Mouse (Mus musculus): ENCODE data around the gene Zbtb37. TPM values are rescaled to one million over a fixed set of nuclear protein-coding genes. Genes with fewer than 3 reads are reported as not detected.
"Not testable (repeated sequence)": the region's sequence is repeated elsewhere in the genome, so short reads cannot be mapped to it uniquely, and the experiment has no call there.

Zbtb37 gene
- polyA plus RNA-seq, 1 experiment from 2014 or later: 8.3 TPM

DNA sequence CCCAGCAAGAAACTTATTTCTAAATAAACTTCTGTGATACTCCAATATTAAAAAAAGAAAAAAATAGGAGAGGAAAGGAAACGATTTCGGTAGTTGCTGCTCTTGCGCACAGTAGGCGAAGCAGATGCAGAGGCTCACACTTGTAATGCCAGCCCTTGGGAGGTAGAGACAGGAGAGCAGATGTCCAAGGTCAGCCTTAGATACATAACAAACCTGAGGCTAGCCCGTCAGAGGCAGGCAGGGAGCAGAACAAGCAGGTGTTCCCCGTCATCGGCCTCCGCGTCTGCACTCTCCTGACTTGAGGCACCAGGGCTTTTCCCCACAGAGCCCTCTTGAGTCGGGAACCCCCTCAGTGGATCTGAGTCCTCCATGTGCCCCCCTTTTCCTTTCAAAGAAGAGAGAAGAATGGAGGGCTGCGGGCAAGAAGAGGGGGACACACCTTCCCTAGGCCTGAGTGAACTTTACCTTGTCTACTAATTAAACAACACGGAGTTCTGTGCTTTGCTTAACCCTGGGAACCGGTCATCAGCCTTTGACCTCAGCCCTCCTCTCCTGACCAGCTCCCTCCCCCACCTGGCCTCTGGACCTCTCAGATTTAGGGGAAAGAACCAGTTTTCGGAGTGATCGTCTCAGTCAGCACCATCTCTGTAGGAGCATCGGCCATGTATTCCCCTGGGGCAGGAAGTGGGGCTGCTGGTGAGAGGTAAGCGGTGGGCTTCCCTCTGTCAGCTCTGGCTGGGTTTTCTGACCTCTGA lies 47.6 kb downstream of the Zbtb37 start:
- ATAC-seq (replicated peaks; ENCODE audit: low FRiP score): no peak
- H3K4me1 ChIP-seq: no peaks in the 10 kb centered on the region
- no peaks in the 10 kb centered on the region for H3K36me3 ChIP-seq
- H3K9me3 ChIP-seq (replicated peaks): no peaks in the 10 kb centered on the region
- H3K4me3 ChIP-seq (replicated peaks): no peak overlapping the region
- H3K9ac ChIP-seq: no peak overlapping the region
- no peak overlapping the region for H3K4me2 ChIP-seq
- no peaks in the 10 kb centered on the region for H3K27me3 ChIP-seq
- 75% methylated on average over 17 of the region's 17 CpGs for WGBS
- H3K27ac ChIP-seq: no peak overlapping the region

GRCm38 (mm10) chr1:160985477-160985876 lies 49.2 kb downstream of the Zbtb37 start:
- Histone ChIP-seq H3K27me3 (no peaks in the 10 kb centered on the region), H3K36me3 (no peaks in the 10 kb centered on the region), H3K9ac (no peak overlapping the region), H3K4me1 (peaks cover 8% of the 10 kb centered on the region), H3K9me3 (replicated peaks) (no peaks in the 10 kb centered on the region), H3K27ac (no peak overlapping the region), H3K4me2 (no peak overlapping the region), H3K4me3 (replicated peaks) (no peak overlapping the region)
- 74% methylated on average over 6 of the region's 6 CpGs for WGBS
- ATAC-seq (replicated peaks; ENCODE audit: low FRiP score): no peak

DNA sequence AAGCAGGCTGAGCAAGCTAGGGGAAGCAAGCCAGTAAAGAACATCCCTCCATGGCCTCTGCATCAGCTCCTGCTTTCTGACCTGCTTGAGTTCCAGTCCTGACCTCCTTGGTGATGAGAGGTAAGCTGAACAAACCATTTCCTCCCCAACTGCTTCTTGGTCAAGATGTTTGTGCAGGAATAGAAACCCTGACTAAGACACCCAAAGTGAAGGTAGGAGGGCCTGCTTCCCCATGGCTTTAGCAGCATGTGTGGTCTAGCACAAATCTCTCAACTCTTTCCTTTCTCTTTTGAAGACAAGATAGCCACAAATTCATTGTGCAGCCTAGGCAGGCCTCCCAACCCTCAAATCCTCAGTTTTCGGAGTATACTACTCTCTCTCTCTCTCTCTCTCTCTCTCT lies 49.9 kb downstream of the Zbtb37 start:
- not testable (repeated sequence) for H3K9ac ChIP-seq; H3K36me3 ChIP-seq; H3K27ac ChIP-seq; H3K4me3 ChIP-seq (replicated peaks); H3K27me3 ChIP-seq; ATAC-seq (replicated peaks; ENCODE audit: low FRiP score); H3K4me2 ChIP-seq; H3K9me3 ChIP-seq (replicated peaks)
- WGBS: 78% methylated on average over 1 of the region's 1 CpGs
- peaks cover 11% of the 10 kb centered on the region for H3K4me1 ChIP-seq

DNA sequence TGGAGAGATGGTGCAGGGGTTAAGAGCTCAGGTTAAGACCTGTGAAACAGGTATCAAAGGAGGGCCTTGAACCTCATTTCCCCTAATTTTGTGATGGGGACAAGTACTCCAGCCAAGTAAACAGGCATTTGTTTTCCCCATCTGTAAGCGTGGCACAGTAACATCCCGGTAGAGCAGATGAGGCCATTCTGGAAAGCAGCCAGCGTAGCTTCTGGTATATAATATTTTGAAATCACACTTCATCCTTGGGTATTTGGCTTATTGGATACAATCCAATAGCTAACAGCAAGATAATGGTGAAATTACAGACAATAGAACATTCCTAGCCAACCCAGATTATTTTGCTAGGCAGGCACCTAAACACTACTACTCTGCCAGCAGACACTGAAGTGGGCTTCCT lies 51.8 kb downstream of the Zbtb37 start:
- ATAC-seq (replicated peaks; ENCODE audit: low FRiP score): no peak
- H3K27me3 ChIP-seq: no peaks in the 10 kb centered on the region
- 94% methylated on average over 3 of the region's 3 CpGs for WGBS
- H3K36me3 ChIP-seq: no peaks in the 10 kb centered on the region
- H3K27ac ChIP-seq: no peak overlapping the region
- H3K9ac ChIP-seq: no peak overlapping the region
- H3K4me1 ChIP-seq: peaks cover 11% of the 10 kb centered on the region
- no peak overlapping the region for H3K4me2 ChIP-seq
- H3K9me3 ChIP-seq (replicated peaks): no peaks in the 10 kb centered on the region
- H3K4me3 ChIP-seq (replicated peaks): no peak overlapping the region

- H3K4me1 ChIP-seq: peaks cover 11% of the 10 kb centered on the region
- H3K9me3 ChIP-seq (replicated peaks): no peaks in the 10 kb centered on the region
- H3K4me2 ChIP-seq: no peak overlapping the region
- no peak overlapping the region for H3K9ac ChIP-seq
- H3K4me3 ChIP-seq (replicated peaks): no peak overlapping the region
- H3K27ac ChIP-seq: no peak overlapping the region
- 0 out of 2 replicates have a peak, but pooled peaks have one; percentile 28 for ATAC-seq (replicated peaks; ENCODE audit: low FRiP score)
- no peaks in the 10 kb centered on the region for H3K36me3 ChIP-seq
- no peaks in the 10 kb centered on the region for H3K27me3 ChIP-seq
- WGBS: 75% methylated on average over 4 of the region's 4 CpGs
These were observed 53.3 kb downstream of the Zbtb37 start for GRCm38 (mm10) chr1:160981337-160981736.

DNA sequence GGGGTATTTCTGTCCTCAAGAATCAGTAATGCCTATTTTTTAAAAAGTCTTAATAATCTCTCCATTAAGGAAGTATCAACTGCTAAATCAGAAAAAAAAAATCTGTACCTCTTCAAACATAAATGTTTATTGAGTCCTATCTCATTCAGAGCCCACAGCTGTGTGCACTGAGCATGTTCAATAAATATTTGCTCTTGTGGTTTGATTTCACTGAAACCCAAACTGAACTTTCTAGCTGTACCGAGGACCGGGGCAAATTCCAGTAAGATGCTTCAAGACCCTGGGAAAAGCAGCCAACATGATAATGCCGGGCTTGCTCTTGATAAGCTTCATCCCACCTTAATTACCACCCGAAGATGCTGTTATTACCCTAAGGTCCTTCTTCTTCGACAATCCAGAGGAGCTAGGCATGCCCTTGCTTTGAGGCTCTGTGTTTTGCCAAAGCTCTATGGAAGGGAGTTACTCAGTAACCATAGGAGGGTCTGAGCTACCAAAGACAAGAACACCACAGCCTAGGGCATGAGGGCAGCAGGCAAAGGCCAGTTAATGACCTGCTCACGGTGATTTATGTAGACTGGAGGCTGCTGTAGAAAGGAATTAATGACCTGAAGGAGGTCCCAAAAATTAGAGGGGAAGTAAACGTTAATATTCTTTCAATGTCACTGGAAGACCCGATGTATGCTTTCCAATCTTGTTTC lies 54.0 kb downstream of the Zbtb37 start:
- WGBS: 40% methylated on average over 8 of the region's 8 CpGs
- Histone ChIP-seq H3K27ac (no peak overlapping the region), H3K27me3 (no peaks in the 10 kb centered on the region), H3K4me3 (replicated peaks) (no peak overlapping the region), H3K9me3 (replicated peaks) (no peaks in the 10 kb centered on the region), H3K4me1 (peaks cover 11% of the 10 kb centered on the region), H3K36me3 (no peaks in the 10 kb centered on the region; the same call in 1 of the 2 replicates), H3K4me2 (no peak overlapping the region), H3K9ac (no peak overlapping the region)
- ATAC-seq (replicated peaks; ENCODE audit: low FRiP score): peak; percentile 79

- Histone ChIP-seq H3K4me2 (no peak overlapping the region), H3K9me3 (replicated peaks) (no peaks in the 10 kb centered on the region), H3K36me3 (peaks cover 4% of the 10 kb centered on the region; the same call in 1 of the 2 replicates), H3K9ac (no peak overlapping the region), H3K27me3 (no peaks in the 10 kb centered on the region), H3K27ac (no peak overlapping the region), H3K4me1 (peaks cover 11% of the 10 kb centered on the region), H3K4me3 (replicated peaks) (no peak overlapping the region)
- 60% methylated on average over 5 of the region's 5 CpGs for WGBS
- ATAC-seq (replicated peaks; ENCODE audit: low FRiP score): no peak
These were observed 54.6 kb downstream of the Zbtb37 start for GRCm38 (mm10) chr1:160980021-160980420.

GRCm38 (mm10) chr1:160978071-160978735 lies 56.4 kb downstream of the Zbtb37 start, which contains the start of gene Serpinc1:
Gene Serpinc1 (plus strand): TSS chr1:160978585.
- no peak for ATAC-seq (replicated peaks; ENCODE audit: low FRiP score)
- Histone ChIP-seq H3K4me1 (peaks cover 11% of the 10 kb centered on the region), H3K4me3 (replicated peaks) (no peak within 1 kb of the TSS), H3K4me2 (no peak within 1 kb of the TSS), H3K9ac (no peak within 1 kb of the TSS), H3K27me3 (no peaks in the 10 kb centered on the region), H3K36me3 (peaks cover 14% of the 10 kb centered on the region; the same call in 1 of the 2 replicates), H3K9me3 (replicated peaks) (no peaks in the 10 kb centered on the region), H3K27ac (no peak within 1 kb of the TSS)
- 93% methylated on average over 4 of the region's 4 CpGs for WGBS

DNA sequence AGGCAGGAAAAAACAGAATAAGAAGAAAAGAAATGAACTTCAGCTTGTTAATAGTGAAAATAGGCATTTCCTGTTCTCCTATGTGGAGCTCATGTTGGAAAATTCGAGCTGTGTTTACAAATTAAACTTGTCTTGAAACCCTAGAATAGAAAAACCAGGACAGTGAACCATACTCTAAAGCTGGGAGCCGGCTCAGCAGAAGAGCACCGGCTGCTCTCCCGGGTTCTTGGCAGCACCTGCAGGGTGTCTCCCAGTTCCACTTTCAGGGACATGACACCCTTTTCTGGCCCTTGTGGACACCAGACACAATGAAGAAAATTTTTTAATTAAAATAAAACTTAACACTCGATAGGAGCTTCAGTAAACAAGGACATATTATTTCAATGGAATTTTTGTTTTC lies 66.0 kb downstream of the Zbtb37 start:
- H3K36me3 ChIP-seq: peaks cover 75% of the 10 kb centered on the region
- H3K9me3 ChIP-seq (replicated peaks): no peaks in the 10 kb centered on the region
- H3K4me2 ChIP-seq: no peak overlapping the region
- H3K27ac ChIP-seq: no peak overlapping the region
- H3K9ac ChIP-seq: no peak overlapping the region
- no peak for ATAC-seq (replicated peaks; ENCODE audit: low FRiP score)
- H3K4me3 ChIP-seq (replicated peaks): no peak overlapping the region
- WGBS: 77% methylated on average over 5 of the region's 5 CpGs
- no peaks in the 10 kb centered on the region for H3K27me3 ChIP-seq
- no peaks in the 10 kb centered on the region for H3K4me1 ChIP-seq

DNA sequence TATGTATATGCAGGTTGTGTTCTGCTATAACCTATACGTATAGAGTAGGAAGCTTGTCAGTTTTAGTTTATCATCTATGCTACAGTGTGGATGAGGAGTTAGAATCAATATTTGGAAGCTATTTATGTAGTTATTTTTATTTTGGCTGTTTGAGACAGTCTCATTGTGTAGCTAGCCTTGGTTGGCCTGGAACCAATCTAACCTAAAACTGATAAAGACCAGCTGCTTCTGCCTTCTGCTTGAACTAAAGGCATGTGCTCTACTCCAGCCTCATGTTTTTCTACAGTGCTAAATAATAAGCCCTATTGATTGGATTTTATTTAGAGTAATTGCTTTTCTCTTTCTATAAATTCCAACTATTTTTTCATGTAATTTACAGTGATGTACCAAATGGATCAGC lies 67.4 kb downstream of the Zbtb37 start:
- Histone ChIP-seq H3K9ac (no peak overlapping the region), H3K4me1 (no peaks in the 10 kb centered on the region), H3K27me3 (no peaks in the 10 kb centered on the region), H3K9me3 (replicated peaks) (no peaks in the 10 kb centered on the region), H3K36me3 (peaks cover 81% of the 10 kb centered on the region), H3K27ac (no peak overlapping the region), H3K4me3 (replicated peaks) (no peak overlapping the region), H3K4me2 (no peak overlapping the region)
- 66% methylated on average over 1 of the region's 1 CpGs for WGBS
- no peak for ATAC-seq (replicated peaks; ENCODE audit: low FRiP score)

GRCm38 (mm10) chr1:160963199-160963598 lies 71.5 kb downstream of the Zbtb37 start:
- Histone ChIP-seq H3K27ac (no peak overlapping the region), H3K9me3 (replicated peaks) (no peaks in the 10 kb centered on the region), H3K9ac (no peak overlapping the region), H3K4me3 (replicated peaks) (no peak overlapping the region), H3K36me3 (peaks cover 79% of the 10 kb centered on the region), H3K4me1 (no peaks in the 10 kb centered on the region), H3K4me2 (no peak overlapping the region), H3K27me3 (no peaks in the 10 kb centered on the region)
- no peak for ATAC-seq (replicated peaks; ENCODE audit: low FRiP score)
- 93% methylated on average over 7 of the region's 7 CpGs for WGBS
